Mouse (Mus musculus) G1E (cell line): ENCODE data around the gene Metap1d. TPM values are rescaled to one million over a fixed set of nuclear protein-coding genes. Genes with fewer than 3 reads are reported as not detected.

ENCODE experiments used
- ATAC-seq: 2 replicates; pipeline ENCODE4 v1.8.0; 2016; ENCODE audit warnings: mild to moderate bottlenecking; ENCODE audit not compliant: insufficient number of reproducible peaks, poor library complexity, low FRiP score, severe bottlenecking; ENCODE audit errors: extremely low read depth
- DNase-seq: peaks from one replicate; pipeline ENCODE4 v3.0.0; 2012; ENCODE audit warnings: low spot score
- H3K27me3 ChIP-seq: 2 replicates; pipeline ENCODE4 v1.6.1; 2012; ENCODE audit warnings: mild to moderate bottlenecking, low read length, inconsistent platforms; ENCODE audit not compliant: insufficient read depth
- H3K36me3 ChIP-seq: replicated peaks from 2 replicates; pipeline ENCODE3; 2012; ENCODE audit warnings: mild to moderate bottlenecking, inconsistent platforms
- H3K4me1 ChIP-seq: 2 replicates; pipeline ENCODE4 v1.6.1; 2012; ENCODE audit warnings: low read depth, low read length, inconsistent platforms, mixed read lengths; ENCODE audit not compliant: insufficient read depth
- H3K4me3 ChIP-seq: 2 replicates; pipeline ENCODE4 v1.5.1; 2012; ENCODE audit warnings: low read depth, mild to moderate bottlenecking, inconsistent platforms, low read length, moderate library complexity, mixed read lengths
- H3K9me3 ChIP-seq: replicated peaks from 2 replicates; pipeline ENCODE4 v1.6.1; 2012; ENCODE audit warnings: inconsistent platforms
- CTCF ChIP-seq: IDR thresholded peaks from 2 replicates; pipeline ENCODE4 v1.5.1; 2012; ENCODE audit warnings: low read depth, low read length, inconsistent platforms, mixed read lengths
- GATA1 ChIP-seq: IDR thresholded peaks from 2 replicates; pipeline ENCODE4 v1.6.1; 2012; ENCODE audit warnings: borderline replicate concordance, low read length, inconsistent platforms, mixed read lengths
- GATA2 ChIP-seq: IDR thresholded peaks from 2 replicates; pipeline ENCODE4 v1.6.1; 2012; ENCODE audit warnings: low read depth, low read length, inconsistent platforms, borderline replicate concordance
- POLR2AphosphoS5 ChIP-seq: IDR thresholded peaks from 2 replicates; pipeline ENCODE4 v1.6.1; 2012; ENCODE audit warnings: low read depth, low read length, inconsistent platforms; ENCODE audit not compliant: insufficient replicate concordance
- TAL1 ChIP-seq: conservative IDR thresholded peaks from 2 replicates; pipeline ENCODE4 v1.6.1; 2012; ENCODE audit warnings: low read depth, low read length, inconsistent platforms, mixed read lengths
- polyA plus RNA-seq: library from polyadenylated mRNA; stranded (reverse); fragments of >175 nt; gene quantifications from 2 replicates; pipeline ENCODE4 v1.2.3, GENCODE M21; 2012
- total RNA-seq, 2 experiments: library from RNA; stranded (forward) in 1 of 2; stranded (reverse) in 1 of 2; fragments of 200-1000 nt in 1 of 2; fragments of >200 nt in 1 of 2; fragmentation: Nextera tagmentation in 1 of 2; gene quantifications; 2 replicates each; pipeline ENCODE4 v1.2.3; 2014 to 2017

Metap1d gene
- total and polyA plus RNA-seq, 3 experiments: 8.2 to 104 (median 39.9) TPM

GRCm38 (mm10) chr2:71526595-71527322 lies 73.7 kb downstream of the Metap1d start:
- H3K36me3 ChIP-seq: peaks cover 6% of the 10 kb centered on the region
- H3K27me3 ChIP-seq: peaks cover 34% of the 10 kb centered on the region
- no peak for TF ChIP-seq GATA1
- TF ChIP-seq CTCF: no peak
- TF ChIP-seq GATA2: no peak
- TF ChIP-seq TAL1: no peak
- no peak for TF ChIP-seq POLR2AphosphoS5
- no peak overlapping the region; the same call in 1 of the 2 replicates for H3K4me3 ChIP-seq
- no peaks in the 10 kb centered on the region for H3K9me3 ChIP-seq
- no peak for DNase-seq
- no peak for ATAC-seq
- peaks cover 58% of the 10 kb centered on the region for H3K4me1 ChIP-seq

GRCm38 (mm10) chr2:71527323-71528013 lies 74.4 kb downstream of the Metap1d start:
- no peak for TF ChIP-seq TAL1
- Histone ChIP-seq H3K4me1 (peaks cover 65% of the 10 kb centered on the region), H3K4me3 (peak overlapping the region; percentile 33; the same call in 1 of the 2 replicates), H3K27me3 (peaks cover 41% of the 10 kb centered on the region), H3K9me3 (no peaks in the 10 kb centered on the region), H3K36me3 (peaks cover 12% of the 10 kb centered on the region)
- ATAC-seq (no peak), DNase-seq (no peak)

- DNase-seq (no peak), ATAC-seq (no peak)
- H3K27me3 ChIP-seq: peaks cover 48% of the 10 kb centered on the region
- peaks cover 15% of the 10 kb centered on the region for H3K36me3 ChIP-seq
- H3K4me1 ChIP-seq: peaks cover 63% of the 10 kb centered on the region
- TF ChIP-seq CTCF (no peak), GATA2 (no peak), TAL1 (no peak), GATA1 (no peak), POLR2AphosphoS5 (no peak)
- no peaks in the 10 kb centered on the region for H3K9me3 ChIP-seq
- peak within 1 kb of the TSS; percentile 76 for H3K4me3 ChIP-seq
These were observed 75.1 kb downstream of the Metap1d start, which contains the start of gene Dlx1 for GRCm38 (mm10) chr2:71528014-71528713. Gene Dlx1 (plus strand): TSS chr2:71528113.

GRCm38 (mm10) chr2:71528714-71529510 lies 75.8 kb downstream of the Metap1d start:
- H3K4me3 ChIP-seq: peak overlapping the region; percentile 76

GRCm38 (mm10) chr2:71529511-71530351 lies 76.7 kb downstream of the Metap1d start:
- H3K27me3 ChIP-seq: peaks cover 61% of the 10 kb centered on the region

More at GRCm38 (mm10) chr2:71528714-71529510, 75.8 kb downstream of the Metap1d start:
- Histone ChIP-seq H3K27me3 (peaks cover 53% of the 10 kb centered on the region), H3K36me3 (peaks cover 12% of the 10 kb centered on the region), H3K9me3 (no peaks in the 10 kb centered on the region), H3K4me1 (peaks cover 58% of the 10 kb centered on the region)
- TF ChIP-seq TAL1 (no peak), GATA1 (no peak), CTCF (no peak)
- peak; percentile 69 for DNase-seq
- no peak for ATAC-seq

More at GRCm38 (mm10) chr2:71529511-71530351, 76.7 kb downstream of the Metap1d start:
- H3K4me1 ChIP-seq: peaks cover 63% of the 10 kb centered on the region
- no peaks in the 10 kb centered on the region for H3K9me3 ChIP-seq
- H3K4me3 ChIP-seq: peak overlapping the region; percentile 76
- ATAC-seq: peak; percentile 93
- DNase-seq: peak; percentile 99
- H3K36me3 ChIP-seq: peaks cover 11% of the 10 kb centered on the region
- TF ChIP-seq GATA1 (no peak), TAL1 (no peak), POLR2AphosphoS5 (no peak), GATA2 (no peak), CTCF (no peak)
